Mouse (Mus musculus): Measurements from ENCODE around the gene Mfsd10.

Gene Mfsd10

DNA sequence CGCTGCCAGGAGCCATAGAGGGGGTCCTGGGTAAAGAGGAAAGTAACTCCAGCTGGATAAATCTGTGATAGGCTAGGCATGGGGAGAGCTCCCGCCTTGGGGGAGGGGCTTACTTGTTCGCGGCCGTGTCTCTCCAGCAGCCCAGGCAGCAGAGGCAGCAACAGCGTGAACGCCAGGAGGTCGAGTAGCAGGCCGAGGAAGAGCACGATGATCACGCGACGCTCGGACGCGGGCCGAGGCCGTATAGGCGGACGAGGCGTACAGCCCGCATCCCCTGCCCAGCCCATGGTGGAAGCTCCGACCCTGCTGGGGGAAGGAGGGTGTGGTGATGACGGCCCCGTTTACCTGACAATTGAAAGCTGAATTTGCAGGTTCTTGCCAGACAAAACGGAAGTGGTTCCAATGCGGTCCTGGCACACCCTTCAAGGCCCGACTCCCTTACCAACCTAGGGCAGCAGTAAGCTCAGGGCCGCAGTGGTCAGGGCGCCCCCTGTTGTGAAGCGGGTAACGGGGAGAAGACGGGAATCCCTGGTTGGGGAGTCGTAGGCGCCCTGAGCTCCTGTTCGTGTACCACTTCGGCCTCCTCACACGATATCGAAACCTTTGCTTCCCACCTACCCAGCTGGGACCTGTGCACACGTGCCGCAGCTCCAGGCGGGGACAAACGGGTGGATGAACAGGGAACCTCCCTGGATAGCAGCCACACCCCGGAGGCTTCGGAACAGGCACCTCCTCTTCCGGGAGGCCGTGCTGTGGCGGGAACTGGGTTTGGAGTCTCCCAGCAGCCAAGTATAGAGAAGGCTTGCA lies at the start of gene Mfsd10:
Gene Mfsd10, minus strand, starts transcription at position 732 of the 807 bp plus-strand sequence.
- peak; percentile 69 to 71 for DNase-seq

DNA sequence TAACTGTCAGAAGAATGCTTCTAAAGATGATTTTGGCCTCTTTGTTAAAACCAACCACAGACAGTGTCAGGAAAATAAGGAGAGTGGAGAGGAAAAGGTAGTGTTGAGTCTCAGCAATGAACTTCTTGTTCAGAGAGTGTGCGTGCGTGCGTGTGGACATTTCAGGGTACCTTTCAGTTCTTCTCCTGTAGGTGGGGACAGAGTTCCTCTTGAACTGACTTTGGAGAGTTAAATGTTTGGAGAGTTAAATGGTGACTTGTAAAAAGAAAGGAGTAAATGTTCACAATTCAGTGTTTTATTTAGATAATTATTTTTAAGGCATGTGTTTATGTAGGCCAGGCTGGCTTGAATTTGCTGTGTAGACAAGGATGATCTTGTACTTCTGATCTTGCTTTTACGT lies 33.3 kb upstream of the Mfsd10 start:
- no peak for DNase-seq

GRCm38 (mm10) chr5:34669493-34669892 lies 32.5 kb upstream of the Mfsd10 start:
- DNase-seq = no peak

DNA sequence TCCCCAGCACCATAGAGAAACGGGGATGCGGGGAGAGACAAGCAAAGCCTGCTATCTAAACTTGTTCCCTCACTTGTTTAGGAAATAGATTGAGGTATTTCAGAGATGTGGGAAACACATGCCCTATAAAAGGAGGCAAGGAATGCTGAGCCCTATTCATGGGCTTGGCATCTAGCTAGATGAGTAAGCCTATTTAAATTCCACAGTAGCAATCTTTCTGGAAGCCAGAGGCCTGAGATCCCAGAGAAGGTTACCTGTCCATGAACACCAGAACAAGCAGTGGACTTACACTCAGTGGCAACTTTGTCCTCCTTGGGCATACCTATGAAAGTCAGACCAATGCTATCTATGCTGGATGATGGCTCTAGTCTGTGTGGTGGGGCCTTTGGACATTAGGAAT lies 26.2 kb upstream of the Mfsd10 start:
- DNase-seq = no peak

DNA sequence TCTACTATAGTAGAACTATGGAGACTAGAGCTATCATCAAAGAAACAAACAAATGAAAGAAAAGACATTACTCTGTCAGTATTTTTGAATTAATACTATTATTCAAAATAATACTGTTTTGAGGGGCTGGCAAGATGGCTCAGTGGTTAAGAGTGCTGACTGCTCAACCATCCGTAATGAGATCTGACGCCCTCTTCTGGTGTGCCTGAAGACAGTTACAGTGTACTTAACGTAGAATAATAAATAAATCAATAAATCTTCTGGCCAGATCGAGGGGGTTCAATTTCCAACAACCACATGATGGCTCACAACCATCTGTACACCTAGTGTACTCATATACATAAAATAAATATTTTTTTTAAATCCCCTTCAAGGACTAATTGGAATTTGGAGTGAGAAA lies 24.9 kb upstream of the Mfsd10 start:
- no peak for DNase-seq

GRCm38 (mm10) chr5:34660591-34661130 lies 23.6 kb upstream of the Mfsd10 start:
- no peak for DNase-seq

DNA sequence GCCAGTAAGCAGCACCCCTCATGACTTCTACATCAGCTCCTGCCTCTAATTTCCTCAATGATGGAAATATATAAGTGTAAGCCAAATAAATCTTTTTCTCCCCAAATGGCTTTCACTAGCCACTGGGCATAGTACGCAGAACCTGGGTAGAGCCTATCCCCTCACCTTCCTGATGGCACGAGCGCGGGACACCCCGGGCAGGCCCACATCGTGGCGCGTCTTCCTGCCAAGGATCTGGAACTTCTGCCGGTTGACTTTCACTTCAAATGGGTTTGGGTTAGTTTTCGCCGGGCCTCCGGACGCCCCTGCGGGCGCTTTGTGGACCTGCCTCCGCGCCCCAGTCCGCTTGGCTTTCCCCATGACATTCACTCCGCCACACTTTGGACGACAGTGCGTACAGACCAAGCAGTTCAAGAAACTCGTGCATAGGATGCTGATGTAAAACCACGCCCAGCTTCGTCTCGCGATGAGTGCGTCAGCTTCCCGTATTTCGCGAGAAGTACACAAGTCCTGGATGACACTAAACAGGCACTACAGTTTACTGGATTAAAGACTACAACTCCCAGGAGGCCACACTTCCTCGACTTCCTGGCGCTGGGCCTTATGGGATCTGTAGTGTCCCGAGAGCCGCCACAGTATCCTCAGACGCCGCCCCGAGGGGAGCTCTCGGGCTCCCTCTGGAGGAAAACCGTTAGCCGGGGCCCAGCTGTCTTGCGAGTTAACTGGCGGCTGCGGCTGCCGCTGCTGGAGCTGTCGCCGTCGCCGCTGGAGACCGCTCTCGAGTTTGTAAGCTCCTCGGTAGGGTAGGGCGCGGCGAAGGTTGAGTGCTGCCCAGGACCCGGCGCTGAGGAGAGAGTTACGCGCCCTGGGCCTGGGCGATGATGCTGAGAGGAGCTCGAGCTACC lies 22.9 kb upstream of the Mfsd10 start, which contains the start of the genes Nop14 and Grk4:
Gene Nop14, minus strand, starts transcription at position 463 of the 905 bp plus-strand sequence.
Gene Grk4, plus strand, starts transcription at position 694 of the 905 bp plus-strand sequence.
- DNase-seq = peak; percentile 97

DNA sequence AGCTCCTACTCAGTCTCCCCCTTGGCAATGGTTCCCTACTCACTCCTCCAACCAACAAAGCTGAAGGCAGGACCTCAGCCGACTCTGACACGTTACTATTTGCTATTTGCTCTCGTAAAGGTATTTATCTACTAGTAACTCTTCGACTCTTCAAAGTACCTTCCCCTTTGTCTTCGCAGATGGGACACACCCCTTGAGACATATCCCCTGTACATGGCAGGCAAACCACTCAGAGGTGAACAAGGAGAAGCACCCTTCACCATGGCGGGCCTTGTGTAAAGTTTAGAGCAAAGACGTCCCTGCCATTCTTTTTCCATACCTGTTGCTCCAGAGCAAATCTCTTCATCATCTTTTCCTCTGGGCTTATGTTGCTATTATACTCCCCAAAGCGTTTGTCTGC lies 20.5 kb upstream of the Mfsd10 start:
- DNase-seq = no peak

- no peak for DNase-seq
Measured at GRCm38 (mm10) chr5:34654881-34655280, 17.9 kb upstream of the Mfsd10 start.

GRCm38 (mm10) chr5:34652961-34653360 lies 15.9 kb upstream of the Mfsd10 start:
- DNase-seq = no peak

DNA sequence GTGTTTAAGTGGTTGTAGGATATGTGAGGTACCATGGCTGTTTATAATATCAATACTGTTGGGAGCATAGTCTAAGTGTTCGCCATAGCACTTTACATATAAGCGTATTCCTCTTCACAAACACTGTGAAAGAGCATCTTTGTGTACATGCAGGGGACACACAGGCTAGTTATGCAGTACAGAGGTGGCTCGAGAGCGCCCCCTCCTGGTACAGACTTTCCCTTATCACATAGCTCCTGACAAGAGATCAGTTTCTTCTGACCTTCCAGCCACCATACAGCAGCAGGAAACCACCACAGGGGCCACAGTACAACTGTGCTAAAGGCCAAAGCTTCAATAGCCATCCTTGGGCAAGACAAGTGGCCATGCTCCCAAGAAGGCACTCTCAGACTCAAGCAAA lies 10.6 kb upstream of the Mfsd10 start:
- peak; percentile 89 to 90 for DNase-seq

- peak; percentile 57 to 63 for DNase-seq
Measured at GRCm38 (mm10) chr5:34642932-34643331, 5.9 kb upstream of the Mfsd10 start.

- DNase-seq = no peak
Measured at GRCm38 (mm10) chr5:34641991-34642390, 5.0 kb upstream of the Mfsd10 start.

- no peak for DNase-seq
Measured at GRCm38 (mm10) chr5:34637591-34638156, 662 bp upstream of the Mfsd10 start.

GRCm38 (mm10) chr5:34635665-34636192 lies 1.3 kb downstream of the Mfsd10 start:
- peak in 1 of 2 experiments; percentile 7 for DNase-seq

DNA sequence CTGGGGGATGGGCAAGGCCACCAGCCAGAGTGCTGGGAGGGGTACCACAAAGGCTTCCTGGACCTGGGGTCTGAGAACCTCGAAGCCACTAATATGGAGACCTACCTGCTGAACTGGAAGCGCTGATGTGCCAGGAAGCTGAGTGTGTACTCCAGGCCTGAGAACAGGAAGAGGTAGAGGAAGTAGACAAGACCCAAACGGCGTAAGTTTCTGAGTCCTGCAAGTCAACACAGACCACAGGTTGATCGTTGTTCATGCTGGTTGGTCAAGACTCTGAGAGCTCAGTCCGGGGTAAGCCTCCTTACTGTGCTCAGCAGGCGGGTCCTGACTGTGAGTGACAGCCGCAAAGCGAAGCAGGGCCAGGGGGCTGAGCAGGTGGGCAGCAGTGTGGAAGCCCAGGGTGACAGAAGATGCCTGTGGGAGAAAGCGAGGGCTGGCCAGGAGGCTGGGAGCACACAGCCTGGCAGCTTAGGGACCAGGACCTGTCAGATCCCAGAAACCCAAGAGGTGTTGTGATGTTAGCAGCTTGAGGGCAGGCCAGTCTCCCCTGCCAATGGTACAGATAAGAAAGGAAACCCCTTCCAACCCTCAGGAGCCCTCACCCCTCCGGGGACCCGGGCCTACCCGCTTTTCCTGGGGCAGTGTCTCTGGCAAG lies 2.1 kb downstream of the Mfsd10 start:
- peak; percentile 43 for DNase-seq

- DNase-seq = no peak
Measured at GRCm38 (mm10) chr5:34633641-34634040, 3.4 kb downstream of the Mfsd10 start.

GRCm38 (mm10) chr5:34632996-34633395 lies 4.0 kb downstream of the Mfsd10 start:
- no peak for DNase-seq

DNA sequence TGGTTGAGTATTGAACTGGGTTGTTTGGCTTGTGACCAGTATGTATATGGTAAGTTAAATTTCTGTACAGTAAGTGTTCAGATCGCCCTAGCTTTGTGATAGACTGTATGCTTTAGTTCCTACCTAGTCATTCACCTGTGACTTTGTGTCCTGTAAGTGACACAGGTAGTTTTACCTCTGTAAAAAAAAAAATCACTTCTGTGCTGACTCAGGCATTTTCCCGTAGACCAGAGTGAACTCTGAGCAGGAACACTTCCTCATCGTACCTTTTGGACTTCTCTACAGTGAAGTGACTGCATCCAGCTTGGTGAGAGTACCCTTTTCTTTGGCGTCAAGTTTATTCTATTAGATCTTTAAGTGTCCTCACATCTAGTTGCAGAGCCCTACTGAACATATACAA lies 27.0 kb downstream of the Mfsd10 start:
- DNase-seq = no peak

DNA sequence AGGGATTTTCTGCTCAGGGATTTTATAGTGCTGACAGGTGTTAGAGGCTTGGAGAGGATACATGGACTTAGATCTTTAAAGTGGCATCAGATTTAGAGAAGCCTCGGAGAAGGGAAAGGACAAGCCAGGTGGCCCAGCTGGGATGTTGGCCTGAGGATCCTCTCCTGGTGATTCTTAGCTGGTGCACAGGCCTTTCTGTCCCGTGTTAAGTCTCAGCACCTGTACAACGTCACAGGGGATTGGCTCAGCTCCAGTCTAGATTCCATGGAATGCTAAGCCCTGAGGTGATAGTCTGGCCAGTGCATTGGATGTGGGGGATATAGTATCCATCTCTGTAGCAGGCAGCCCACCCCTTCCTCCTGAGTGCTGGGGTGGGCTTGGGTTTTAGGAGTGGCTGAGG lies 28.8 kb downstream of the Mfsd10 start:
- DNase-seq = no peak

DNA sequence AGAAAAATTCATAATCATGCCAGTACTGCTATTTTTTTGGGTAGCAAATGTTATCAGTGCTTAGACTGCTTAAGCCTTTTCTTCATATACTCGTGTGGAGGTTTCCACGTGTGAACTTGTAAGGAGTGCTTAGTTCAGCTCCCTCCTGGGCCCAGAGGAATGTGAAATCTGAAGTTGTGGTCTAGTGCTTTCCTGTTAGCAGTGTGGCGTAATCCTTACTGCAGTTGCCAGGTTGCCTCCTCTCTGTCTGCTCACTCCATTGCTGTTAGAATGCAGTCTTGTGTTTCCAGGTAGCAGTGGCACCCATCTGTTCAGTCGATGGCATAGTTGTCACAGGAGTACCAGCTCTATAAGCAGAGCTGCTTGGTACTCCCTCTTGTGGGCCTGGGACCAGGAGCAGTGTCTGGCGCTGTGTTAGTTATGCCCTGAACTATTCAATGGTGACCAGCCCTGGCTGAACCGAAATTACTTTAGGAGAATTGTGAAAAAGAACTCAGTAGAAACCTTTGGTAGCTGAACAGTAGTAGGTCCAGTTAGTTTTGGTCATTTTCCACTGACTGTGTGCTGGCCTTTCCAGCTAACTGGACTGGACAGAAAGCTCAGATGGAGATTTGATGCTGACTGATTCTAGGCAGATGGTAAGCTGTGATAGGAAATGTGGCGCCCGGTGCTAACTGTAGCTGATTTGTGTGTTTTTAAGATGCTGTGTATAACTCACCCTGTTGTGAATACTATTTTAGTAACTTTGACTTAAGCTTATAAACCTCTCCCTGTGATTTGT lies 29.7 kb downstream of the Mfsd10 start:
- DNase-seq = no peak
